Mouse (Mus musculus): Measurements from ENCODE around the gene Vmn1r231. TPM values are rescaled to one million over a fixed set of nuclear protein-coding genes. Genes with fewer than 3 reads are reported as not detected.

The Vmn1r231 gene
- not detected for total RNA-seq (2023)

GRCm38 (mm10) chr17:20904991-20905390 lies at the start of gene Vmn1r231:
Gene Vmn1r231, minus strand, starts transcription at chr17:20905091.

GRCm38 (mm10) chr17:20944985-20945891 lies 40.3 kb upstream of the Vmn1r231 start, which contains the start of gene Ppp2r1a:
Gene Ppp2r1a, plus strand, starts transcription at chr17:20945311.

GRCm38 (mm10) chr17:20919614-20920013 lies 14.7 kb upstream of the Vmn1r231 start, which contains the start of gene Vmn1r232:
Gene Vmn1r232, minus strand, starts transcription at chr17:20919714.

GRCm38 (mm10) chr17:20840144-20840543 lies 64.7 kb downstream of the Vmn1r231 start, which contains the start of gene Vmn1r230:
Gene Vmn1r230, plus strand, starts transcription at chr17:20840444.

Other genes with a start within 250 kb of the Vmn1r231 start
- gene Vmn1r226, start 222.2 kb downstream of the Vmn1r231 start, total RNA-seq (2023): not detected
- gene Vmn1r227, start 175.2 kb downstream of the Vmn1r231 start, total RNA-seq (2023): not detected
- gene Vmn1r228, start 118.9 kb downstream of the Vmn1r231 start, total RNA-seq (2023): not detected
- not detected for gene Vmn1r229, start 93.5 kb downstream of the Vmn1r231 start, total RNA-seq (2023)
- gene Vmn1r230, start 64.6 kb downstream of the Vmn1r231 start, total RNA-seq (2023): not detected
- not detected for gene Vmn1r232, start 14.6 kb upstream of the Vmn1r231 start, total RNA-seq (2023)
- 286 TPM for gene Ppp2r1a, start 40.2 kb upstream of the Vmn1r231 start, total RNA-seq (2023)
- not detected for gene Vmn1r233, start 91.4 kb upstream of the Vmn1r231 start, total RNA-seq (2023)
- gene Zfp160, start 103.8 kb upstream of the Vmn1r231 start, total RNA-seq (2023): 15.0 TPM

All from CD4-positive naive resting alpha-beta T cell, adult 57 days (primary cell).